Mouse (Mus musculus): ENCODE results near the gene Kif26b.
A peak's percentile ranks its signal among the peaks of the same experiment; 100 is the strongest.

The Kif26b gene

DNA sequence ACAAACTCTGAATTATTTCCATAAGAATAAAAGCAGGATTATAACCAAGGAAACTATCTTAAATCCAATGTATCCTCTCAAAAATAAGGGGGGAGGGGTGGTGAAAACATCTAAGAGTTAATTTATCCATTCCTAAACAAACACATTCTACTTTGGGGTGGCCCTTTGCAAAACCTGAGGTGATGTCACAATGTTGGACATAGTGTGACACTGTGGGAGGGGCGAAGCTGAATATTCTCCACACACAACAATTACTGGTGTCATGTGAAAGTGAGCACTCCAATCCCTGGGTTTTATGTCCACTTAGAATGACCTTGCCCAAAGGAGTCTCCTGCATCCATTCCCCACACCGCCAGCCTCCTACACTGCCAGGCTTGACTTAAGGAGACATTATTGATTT, 408.1 kb downstream of the Kif26b start:
- DNase-seq, result no peak

- no peak for DNase-seq
Measured at GRCm38 (mm10) chr1:178940353-178940752, 411.4 kb downstream of the Kif26b start.

DNA sequence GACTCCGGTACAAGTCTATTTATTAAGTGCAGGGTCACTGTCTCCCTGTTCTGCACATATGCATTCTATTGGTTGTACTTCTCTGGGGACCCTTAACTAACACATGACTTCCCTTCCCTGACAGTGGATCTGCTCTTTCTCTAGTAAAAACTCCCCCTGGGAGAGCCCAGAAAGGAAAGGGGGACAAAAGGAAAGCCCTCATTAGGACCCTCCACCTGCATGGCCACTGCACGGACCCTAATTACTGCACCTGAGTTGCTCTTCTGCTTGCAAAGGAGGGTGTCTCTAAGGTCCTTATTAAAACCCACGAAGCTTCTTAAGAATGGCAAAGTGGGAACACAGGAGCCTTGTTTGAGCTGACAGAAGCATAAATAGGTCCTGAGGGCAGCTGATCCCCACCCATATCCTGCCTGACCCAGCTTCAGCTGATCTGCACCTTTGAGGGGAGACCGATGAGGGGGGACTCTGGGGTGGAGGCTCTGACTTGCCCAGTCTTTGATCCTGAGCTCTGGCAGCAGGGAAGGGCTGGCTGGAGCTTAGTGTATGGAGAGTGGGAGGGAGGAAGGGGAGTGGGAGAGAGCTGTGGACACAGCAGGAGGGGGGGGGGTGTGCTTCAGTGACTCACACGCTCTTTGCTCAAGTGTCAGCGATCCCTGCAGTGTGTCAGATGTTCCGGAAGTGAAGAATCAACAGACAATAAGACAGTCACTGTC, 413.5 kb downstream of the Kif26b start:
- no peak for DNase-seq

- DNase-seq, result no peak
Measured at GRCm38 (mm10) chr1:178952910-178953309, 424.0 kb downstream of the Kif26b start.

DNA sequence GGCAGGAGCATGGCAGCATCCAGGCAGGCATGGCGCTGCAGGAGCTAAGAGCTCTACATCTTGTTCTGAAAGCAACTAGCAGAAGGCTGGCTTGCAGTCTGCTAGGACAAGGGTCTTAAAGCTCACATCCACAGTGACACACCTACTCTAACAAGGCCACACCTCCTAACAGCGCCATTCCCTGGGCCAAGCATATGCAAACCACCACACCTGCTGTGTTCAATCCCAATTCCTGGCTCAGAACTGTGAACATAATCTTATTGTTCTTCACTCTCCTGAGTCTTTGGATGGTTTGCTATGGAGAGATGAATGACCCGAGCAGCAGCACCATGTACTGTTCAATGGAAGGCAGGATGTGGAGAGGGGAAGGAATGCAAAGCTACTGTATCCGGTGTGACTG, 429.7 kb downstream of the Kif26b start:
- DNase-seq, result no peak

GRCm38 (mm10) chr1:178960015-178960559, 431.2 kb downstream of the Kif26b start:
- peak; percentile 47 to 56 for DNase-seq

GRCm38 (mm10) chr1:178961661-178962060, 432.7 kb downstream of the Kif26b start:
- DNase-seq, result no peak

DNA sequence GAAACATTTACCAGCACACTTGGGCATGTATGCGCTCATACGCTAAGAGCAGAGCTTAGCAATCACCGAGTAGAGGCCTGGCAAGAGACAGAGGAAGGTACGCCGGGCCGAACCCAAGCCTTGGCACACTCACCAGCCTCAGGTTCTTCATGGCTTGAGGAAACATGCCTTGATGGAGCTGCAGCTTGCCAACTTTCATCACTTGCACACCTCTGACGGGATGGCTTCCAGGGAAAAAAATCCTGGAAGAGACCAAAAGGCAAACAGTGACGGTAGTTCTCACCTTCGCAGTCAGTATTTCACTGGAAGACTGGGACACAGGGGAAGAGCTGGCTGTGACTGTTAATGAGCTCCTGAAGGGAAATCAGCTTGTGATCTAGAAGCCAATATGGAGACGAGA, 443.1 kb downstream of the Kif26b start:
- no peak for DNase-seq

- no peak for DNase-seq
Measured at GRCm38 (mm10) chr1:178978617-178979245, 449.8 kb downstream of the Kif26b start.

GRCm38 (mm10) chr1:178980185-178980584, 451.3 kb downstream of the Kif26b start:
- no peak for DNase-seq

GRCm38 (mm10) chr1:178981641-178982040, 452.7 kb downstream of the Kif26b start:
- DNase-seq, result no peak

DNA sequence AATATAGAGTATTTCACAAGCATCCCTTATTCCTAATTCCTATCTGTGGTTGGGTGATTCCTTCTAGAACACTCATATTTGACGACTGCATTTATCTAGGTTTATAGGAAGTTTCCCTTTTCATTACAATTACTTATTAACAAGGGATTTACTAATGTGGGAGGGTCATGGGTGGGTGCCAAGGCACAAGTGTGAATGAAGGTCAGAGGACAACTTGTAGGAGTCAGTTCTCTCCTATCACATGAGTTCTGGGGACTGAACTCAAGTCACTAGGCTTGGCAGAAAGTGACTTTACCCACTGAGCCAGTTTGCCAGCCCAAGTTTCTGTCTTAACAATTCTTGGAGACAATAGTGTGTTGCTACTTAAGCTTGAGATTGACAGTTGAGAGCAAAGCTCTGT, 459.3 kb downstream of the Kif26b start:
- DNase-seq, result no peak

Data from thymus, postnatal 36 days (tissue).